Mouse (Mus musculus): ENCODE results near the gene Slc7a3. TPM values are rescaled to one million over a fixed set of nuclear protein-coding genes. Genes with fewer than 3 reads are reported as not detected.
A peak's percentile ranks its signal among the peaks of the same experiment; 100 is the strongest.
"Not testable (repeated sequence)": the region's sequence is repeated elsewhere in the genome, so short reads cannot be mapped to it uniquely, and the experiment has no call there.

Slc7a3 gene
- polyA plus RNA-seq (2012; ENCODE audit: insufficient read depth, low replicate concordance) = 0.11 TPM in 1 of 2 replicates, not detected in the other

GRCm38 (mm10) chrX:101085920-101086319 is at the start of gene Slc7a3:
TSS of gene Slc7a3 (minus strand) at chrX:101086020.
- Histone ChIP-seq H3K27me3 (replicated peaks) (peaks cover 38% of the 10 kb centered on the region), H3K4me3 (replicated peaks) (peak within 1 kb of the TSS; percentile 38), H3K36me3 (replicated peaks; ENCODE audit: low read length) (no peaks in the 10 kb centered on the region), H3K4me1 (no peaks in the 10 kb centered on the region), H3K9me3 (no peaks in the 10 kb centered on the region)
- TF ChIP-seq FLI1 (IDR thresholded peaks at IDR 0.05; ENCODE audit: low read length) (no peak), GATA1 (IDR thresholded peaks at IDR 0.05; ENCODE audit: borderline replicate concordance, low read length) (no peak)

- TF ChIP-seq FLI1 (IDR thresholded peaks at IDR 0.05; ENCODE audit: low read length) = no peak
- TF ChIP-seq GATA1 (IDR thresholded peaks at IDR 0.05; ENCODE audit: borderline replicate concordance, low read length) = no peak
- H3K27me3 ChIP-seq (replicated peaks) = peaks cover 10% of the 10 kb centered on the region
- H3K9me3 ChIP-seq = no peaks in the 10 kb centered on the region
- peak overlapping the region; percentile 80 for H3K4me3 ChIP-seq (replicated peaks)
- H3K36me3 ChIP-seq (replicated peaks; ENCODE audit: low read length) = no peaks in the 10 kb centered on the region
- H3K4me1 ChIP-seq = peaks cover 25% of the 10 kb centered on the region
Measured at GRCm38 (mm10) chrX:101131992-101132791, 46.4 kb upstream of the Slc7a3 start.

- Histone ChIP-seq H3K4me1 (peaks cover 35% of the 10 kb centered on the region), H3K4me3 (replicated peaks) (no peak overlapping the region), H3K9me3 (no peaks in the 10 kb centered on the region), H3K36me3 (replicated peaks; ENCODE audit: low read length) (no peaks in the 10 kb centered on the region), H3K27me3 (replicated peaks) (peaks cover 13% of the 10 kb centered on the region)
- TF ChIP-seq FLI1 (IDR thresholded peaks at IDR 0.05; ENCODE audit: low read length) (no peak), GATA1 (IDR thresholded peaks at IDR 0.05; ENCODE audit: borderline replicate concordance, low read length) (no peak)
Measured at GRCm38 (mm10) chrX:101131001-101131400, 45.2 kb upstream of the Slc7a3 start.

- peaks cover 13% of the 10 kb centered on the region for H3K27me3 ChIP-seq (replicated peaks)
- no peak overlapping the region for H3K4me3 ChIP-seq (replicated peaks)
- no peaks in the 10 kb centered on the region for H3K9me3 ChIP-seq
- H3K36me3 ChIP-seq (replicated peaks; ENCODE audit: low read length) = no peaks in the 10 kb centered on the region
- TF ChIP-seq GATA1 (IDR thresholded peaks at IDR 0.05; ENCODE audit: borderline replicate concordance, low read length) (no peak), FLI1 (IDR thresholded peaks at IDR 0.05; ENCODE audit: low read length) (no peak)
- H3K4me1 ChIP-seq = peaks cover 38% of the 10 kb centered on the region
Measured at GRCm38 (mm10) chrX:101128559-101128958, 42.7 kb upstream of the Slc7a3 start.

- H3K9me3 ChIP-seq = no peaks in the 10 kb centered on the region
- TF ChIP-seq FLI1 (IDR thresholded peaks at IDR 0.05; ENCODE audit: low read length) (no peak), GATA1 (IDR thresholded peaks at IDR 0.05; ENCODE audit: borderline replicate concordance, low read length) (no peak)
- H3K4me1 ChIP-seq = peaks cover 34% of the 10 kb centered on the region
- peaks cover 16% of the 10 kb centered on the region for H3K27me3 ChIP-seq (replicated peaks)
- no peaks in the 10 kb centered on the region for H3K36me3 ChIP-seq (replicated peaks; ENCODE audit: low read length)
- no peak overlapping the region for H3K4me3 ChIP-seq (replicated peaks)
Measured at GRCm38 (mm10) chrX:101126977-101127376, 41.2 kb upstream of the Slc7a3 start.

GRCm38 (mm10) chrX:101126474-101126955 is 40.7 kb upstream of the Slc7a3 start:
- H3K27me3 ChIP-seq (replicated peaks) = peaks cover 16% of the 10 kb centered on the region
- H3K4me1 ChIP-seq = peaks cover 31% of the 10 kb centered on the region
- no peak for TF ChIP-seq GATA1 (IDR thresholded peaks at IDR 0.05; ENCODE audit: borderline replicate concordance, low read length)
- TF ChIP-seq FLI1 (IDR thresholded peaks at IDR 0.05; ENCODE audit: low read length) = no peak
- no peaks in the 10 kb centered on the region for H3K9me3 ChIP-seq
- no peaks in the 10 kb centered on the region for H3K36me3 ChIP-seq (replicated peaks; ENCODE audit: low read length)
- no peak overlapping the region for H3K4me3 ChIP-seq (replicated peaks)

- H3K9me3 ChIP-seq = no peaks in the 10 kb centered on the region
- no peaks in the 10 kb centered on the region for H3K4me1 ChIP-seq
- no peaks in the 10 kb centered on the region for H3K36me3 ChIP-seq (replicated peaks; ENCODE audit: low read length)
- peaks cover 7% of the 10 kb centered on the region for H3K27me3 ChIP-seq (replicated peaks)
- H3K4me3 ChIP-seq (replicated peaks) = no peak overlapping the region
- TF ChIP-seq GATA1 (IDR thresholded peaks at IDR 0.05; ENCODE audit: borderline replicate concordance, low read length) (no peak), FLI1 (IDR thresholded peaks at IDR 0.05; ENCODE audit: low read length) (no peak)
Measured at GRCm38 (mm10) chrX:101120546-101120945, 34.7 kb upstream of the Slc7a3 start.

- not testable (repeated sequence) for H3K4me1 ChIP-seq; H3K9me3 ChIP-seq; H3K36me3 ChIP-seq (replicated peaks; ENCODE audit: low read length); H3K4me3 ChIP-seq (replicated peaks)
- peaks cover 38% of the 10 kb centered on the region for H3K27me3 ChIP-seq (replicated peaks)
Measured at GRCm38 (mm10) chrX:101085211-101085610, 609 bp downstream of the Slc7a3 start.

GRCm38 (mm10) chrX:101084192-101084591 is 1.6 kb downstream of the Slc7a3 start:
- no peak overlapping the region for H3K4me3 ChIP-seq (replicated peaks)
- TF ChIP-seq GATA1 (IDR thresholded peaks at IDR 0.05; ENCODE audit: borderline replicate concordance, low read length) (no peak), FLI1 (IDR thresholded peaks at IDR 0.05; ENCODE audit: low read length) (no peak)

GRCm38 (mm10) chrX:101065245-101065644 is 20.6 kb downstream of the Slc7a3 start:
- no peaks in the 10 kb centered on the region for H3K27me3 ChIP-seq (replicated peaks)
- no peaks in the 10 kb centered on the region for H3K4me1 ChIP-seq
- H3K4me3 ChIP-seq (replicated peaks) = no peak overlapping the region
- peaks cover 2% of the 10 kb centered on the region; the same call in 1 of the 2 replicates for H3K9me3 ChIP-seq
- H3K36me3 ChIP-seq (replicated peaks; ENCODE audit: low read length) = no peaks in the 10 kb centered on the region
- TF ChIP-seq GATA1 (IDR thresholded peaks at IDR 0.05; ENCODE audit: borderline replicate concordance, low read length) = no peak
- TF ChIP-seq FLI1 (IDR thresholded peaks at IDR 0.05; ENCODE audit: low read length) = no peak

More at GRCm38 (mm10) chrX:101084192-101084591, 1.6 kb downstream of the Slc7a3 start:
- Histone ChIP-seq H3K4me1 (no peaks in the 10 kb centered on the region), H3K9me3 (no peaks in the 10 kb centered on the region), H3K27me3 (replicated peaks) (peaks cover 42% of the 10 kb centered on the region), H3K36me3 (replicated peaks; ENCODE audit: low read length) (no peaks in the 10 kb centered on the region)

Measured in megakaryocyte, embryonic 14.5 days (primary cell).